Mouse (Mus musculus) forebrain, embryonic 12.5 days (tissue): ENCODE data around the gene Mertk. TPM values are rescaled to one million over a fixed set of nuclear protein-coding genes. Genes with fewer than 3 reads are reported as not detected.

Source experiments
- ATAC-seq: fragments of 200-750 bp; cut with Nextera tagmentation; 2 replicates; pipeline ENCODE4 v1.8.0; 2017; ENCODE audit warnings: moderate TSS enrichment; ENCODE audit not compliant: low FRiP score
- H3K27ac ChIP-seq: fragments of 300-500 bp; sonication (generic); 2 replicates; pipeline ENCODE4 v1.5.1; 2016; ENCODE audit warnings: mild to moderate bottlenecking
- H3K27me3 ChIP-seq: fragments of 300-500 bp; sonication (generic); 2 replicates; pipeline ENCODE4 v1.6.1; 2016; ENCODE audit warnings: mild to moderate bottlenecking
- H3K36me3 ChIP-seq: fragments of 300-500 bp; sonication (generic); replicated peaks from 2 replicates; pipeline ENCODE4 v1.6.1; 2016; ENCODE audit warnings: mild to moderate bottlenecking
- H3K4me1 ChIP-seq: fragments of 300-500 bp; sonication (generic); 2 replicates; pipeline ENCODE4 v1.6.1; 2016
- H3K4me2 ChIP-seq: fragments of 300-500 bp; sonication (generic); 2 replicates; pipeline ENCODE4 v1.6.1; 2016; ENCODE audit warnings: mild to moderate bottlenecking, moderate library complexity
- H3K4me3 ChIP-seq: fragments of 300-500 bp; sonication (generic); replicated peaks from 2 replicates; pipeline ENCODE4 v1.5.1; 2016; ENCODE audit warnings: mild to moderate bottlenecking
- H3K9ac ChIP-seq: fragments of 300-500 bp; sonication (generic); 2 replicates; pipeline ENCODE4 v1.6.1; 2016; ENCODE audit warnings: mild to moderate bottlenecking
- H3K9me3 ChIP-seq: fragments of 300-500 bp; sonication (generic); 2 replicates; pipeline ENCODE4 v1.6.1; 2016
- WGBS: fragments of 180-500 bp; shearing (Covaris S2); methylation state at CpG from one replicate; pipeline ENCODE4 v1.1.7; 2016; 5-methylcytosine and 5-hydroxymethylcytosine counted together
- polyA plus RNA-seq: library from polyadenylated mRNA; unstranded; fragments of >200 nt; fragmentation: Nextera tagmentation; extraction: Ambion mirVana; gene quantifications from 2 replicates; pipeline ENCODE4 v1.2.1, GENCODE M21; 2016

Mertk gene
- polyA plus RNA-seq, 1 experiment from 2014 or later, result 2.7 TPM

- Histone ChIP-seq H3K9ac (peak overlapping the region; percentile 64; the same call in 1 of the 2 replicates), H3K9me3 (no peaks in the 10 kb centered on the region), H3K4me2 (peak overlapping the region; percentile 95), H3K4me1 (peaks cover 20% of the 10 kb centered on the region), H3K27me3 (peaks cover 19% of the 10 kb centered on the region), H3K27ac (no peak overlapping the region), H3K36me3 (no peaks in the 10 kb centered on the region), H3K4me3 (peak overlapping the region; percentile 55)
- 0% methylated on average over 14 of the region's 14 CpGs for WGBS
- peak; percentile 91 for ATAC-seq
These were observed 540 bp upstream of the Mertk start for GRCm38 (mm10) chr2:128698140-128698692.

DNA sequence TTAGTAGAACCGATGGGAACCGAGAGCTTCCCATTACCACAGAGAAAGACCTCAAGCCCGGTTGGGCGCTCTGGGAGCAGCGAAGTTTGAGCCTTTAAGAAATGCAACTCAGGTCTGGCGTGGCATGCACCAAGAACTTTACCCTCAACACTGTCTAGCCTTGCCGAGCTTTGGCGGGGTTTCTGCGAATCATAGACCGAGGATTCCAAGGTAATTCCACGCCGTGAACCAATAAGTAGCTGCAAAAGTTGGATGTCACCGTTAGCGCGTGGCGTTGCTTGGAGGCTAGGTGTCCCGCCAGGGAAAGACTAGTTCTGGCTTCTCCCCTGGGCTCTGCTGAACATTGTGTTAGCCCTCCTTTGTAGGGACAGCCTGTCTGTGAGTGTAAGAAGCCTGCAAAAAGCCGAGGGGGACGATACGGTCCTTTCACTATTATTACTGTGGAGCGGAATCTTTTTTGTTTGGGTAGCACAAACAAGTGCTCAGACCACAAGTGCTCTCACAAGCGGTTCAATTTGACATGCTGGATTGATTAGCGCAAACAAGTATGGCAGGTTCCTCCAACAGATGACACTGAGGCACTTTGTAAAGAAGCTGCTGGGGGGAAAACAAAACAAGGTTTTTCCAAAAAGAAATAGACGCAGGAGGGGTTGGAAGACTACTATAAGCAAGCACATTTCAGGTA, 587 bp downstream of the Mertk start:
- ATAC-seq, result 0 out of 2 replicates have a peak, but pooled peaks have one; percentile 17
- Histone ChIP-seq H3K4me3 (peak overlapping the region; percentile 55), H3K4me2 (peak overlapping the region; percentile 95), H3K9me3 (no peaks in the 10 kb centered on the region), H3K36me3 (no peaks in the 10 kb centered on the region), H3K9ac (peak overlapping the region; percentile 64), H3K27me3 (peaks cover 19% of the 10 kb centered on the region), H3K4me1 (peaks cover 20% of the 10 kb centered on the region), H3K27ac (peak overlapping the region; percentile 50; the same call in 1 of the 2 replicates)
- WGBS, result under 1% methylated on average over 24 of the region's 24 CpGs

DNA sequence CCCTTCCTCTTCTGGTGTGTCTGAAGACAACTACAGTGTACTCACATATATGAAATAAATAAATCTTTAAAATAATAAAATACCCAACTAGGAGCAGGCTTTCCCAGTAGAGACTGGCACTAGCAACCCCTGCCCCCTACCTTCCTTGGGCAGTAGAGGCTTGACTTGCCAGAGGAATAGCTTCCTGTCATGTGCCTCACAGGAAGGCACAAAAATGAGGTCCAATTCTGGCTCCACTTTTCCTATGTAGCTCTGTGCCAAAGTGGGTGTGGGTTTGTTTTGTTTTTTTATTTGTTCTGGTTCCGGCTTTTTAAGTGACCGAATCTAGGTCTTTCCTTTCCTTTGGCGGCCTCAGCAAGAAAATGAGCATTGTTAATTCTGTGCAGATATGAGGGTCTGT, 5.7 kb downstream of the Mertk start:
- WGBS, result 98% methylated on average over 3 of the region's 3 CpGs
- Histone ChIP-seq H3K4me1 (peaks cover 8% of the 10 kb centered on the region; the same call in 1 of the 2 replicates), H3K4me3 (no peak overlapping the region), H3K4me2 (no peak overlapping the region), H3K27me3 (peaks cover 7% of the 10 kb centered on the region), H3K27ac (no peak overlapping the region), H3K9ac (no peak overlapping the region), H3K9me3 (no peaks in the 10 kb centered on the region), H3K36me3 (no peaks in the 10 kb centered on the region)
- ATAC-seq, result no peak

DNA sequence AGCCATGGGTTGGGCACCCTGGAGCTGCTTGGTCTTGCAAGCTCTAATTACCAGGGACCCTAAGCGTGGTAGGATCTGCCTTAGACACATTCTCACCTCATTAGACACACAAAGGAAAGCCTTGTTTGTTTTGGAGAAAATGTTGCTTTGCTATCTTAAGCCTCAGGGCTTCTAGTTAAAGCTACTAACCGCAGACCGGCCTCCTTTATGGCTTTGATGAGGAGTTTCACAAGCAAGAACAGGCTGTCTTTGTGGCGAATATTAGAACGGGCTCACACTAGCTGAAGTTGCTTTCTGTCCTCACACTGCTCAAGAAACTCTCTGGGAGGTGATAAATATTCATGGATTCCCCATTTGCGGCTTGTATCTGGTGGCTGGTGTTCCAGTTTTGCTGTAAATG, 10.5 kb downstream of the Mertk start:
- Histone ChIP-seq H3K9me3 (no peaks in the 10 kb centered on the region), H3K9ac (no peak overlapping the region), H3K27ac (no peak overlapping the region), H3K4me1 (peaks cover 14% of the 10 kb centered on the region), H3K4me3 (no peak overlapping the region), H3K4me2 (no peak overlapping the region), H3K36me3 (no peaks in the 10 kb centered on the region), H3K27me3 (no peaks in the 10 kb centered on the region)
- WGBS, result 19% methylated on average over 6 of the region's 6 CpGs
- ATAC-seq, result no peak

- ATAC-seq, result no peak
These were observed 11.9 kb downstream of the Mertk start for GRCm38 (mm10) chr2:128710609-128711008.

DNA sequence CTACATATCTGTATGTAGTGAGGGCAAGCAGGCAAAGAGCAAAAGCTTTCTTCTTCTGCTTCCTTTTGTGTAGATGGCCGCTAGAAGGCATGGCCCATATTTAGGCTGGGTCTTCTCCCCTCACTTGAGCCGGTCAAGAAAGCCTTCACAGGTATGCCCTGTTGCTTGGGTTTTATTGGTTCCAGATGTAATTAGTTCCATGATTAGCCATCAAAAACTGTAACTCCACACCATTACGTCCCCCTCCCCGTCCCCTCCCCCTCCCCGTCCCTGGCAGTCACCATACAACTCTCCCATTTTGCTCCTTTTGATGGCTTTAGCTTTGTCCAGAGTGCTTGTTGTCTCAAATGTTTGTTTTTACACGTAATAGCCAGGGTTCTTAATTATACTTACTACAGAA, 14.2 kb downstream of the Mertk start:
- no peaks in the 10 kb centered on the region for H3K36me3 ChIP-seq

More at GRCm38 (mm10) chr2:128710609-128711008, 11.9 kb downstream of the Mertk start:
- Histone ChIP-seq H3K36me3 (no peaks in the 10 kb centered on the region), H3K4me2 (no peak overlapping the region), H3K9ac (no peak overlapping the region), H3K4me3 (no peak overlapping the region), H3K9me3 (no peaks in the 10 kb centered on the region), H3K4me1 (peaks cover 20% of the 10 kb centered on the region), H3K27me3 (no peaks in the 10 kb centered on the region), H3K27ac (no peak overlapping the region)
- 85% methylated on average over 6 of the region's 6 CpGs for WGBS

DNA sequence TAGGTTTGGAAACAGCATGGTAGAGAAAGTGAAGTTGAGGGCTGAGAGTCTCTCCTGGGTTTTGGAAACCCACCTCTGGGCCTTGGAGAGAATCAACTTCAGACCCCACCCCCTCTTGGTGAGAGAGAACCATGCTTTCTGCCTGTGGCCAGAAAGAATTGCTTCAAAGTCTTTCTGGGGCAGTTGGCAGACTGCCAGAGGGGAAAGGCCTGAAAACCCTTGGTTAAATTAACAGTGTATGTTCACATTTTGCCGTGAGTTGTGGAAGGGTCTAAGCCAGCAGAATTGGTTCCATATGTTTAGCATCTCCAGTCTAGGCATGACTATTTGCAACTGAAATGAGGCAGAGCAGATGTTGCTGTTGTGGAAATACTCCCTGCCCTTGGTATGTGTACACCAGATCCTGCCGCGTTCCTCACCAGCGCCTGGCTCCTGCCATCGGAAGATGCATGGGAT, 14.8 kb downstream of the Mertk start:
- no peaks in the 10 kb centered on the region for H3K36me3 ChIP-seq
- ATAC-seq, result no peak
- H3K4me2 ChIP-seq, result no peak overlapping the region
- WGBS, result 60% methylated on average over 5 of the region's 5 CpGs
- peaks cover 20% of the 10 kb centered on the region for H3K4me1 ChIP-seq
- no peaks in the 10 kb centered on the region for H3K27me3 ChIP-seq
- H3K9me3 ChIP-seq, result no peaks in the 10 kb centered on the region
- H3K4me3 ChIP-seq, result no peak overlapping the region
- no peak overlapping the region for H3K9ac ChIP-seq
- H3K27ac ChIP-seq, result no peak overlapping the region

More for the DNA sequence above, 14.2 kb downstream of the Mertk start:
- Histone ChIP-seq H3K9ac (no peak overlapping the region), H3K27me3 (no peaks in the 10 kb centered on the region), H3K4me3 (no peak overlapping the region), H3K9me3 (no peaks in the 10 kb centered on the region), H3K27ac (no peak overlapping the region), H3K4me2 (no peak overlapping the region), H3K4me1 (peaks cover 20% of the 10 kb centered on the region)
- 77% methylated on average over 6 of the region's 6 CpGs for WGBS
- ATAC-seq, result no peak

DNA sequence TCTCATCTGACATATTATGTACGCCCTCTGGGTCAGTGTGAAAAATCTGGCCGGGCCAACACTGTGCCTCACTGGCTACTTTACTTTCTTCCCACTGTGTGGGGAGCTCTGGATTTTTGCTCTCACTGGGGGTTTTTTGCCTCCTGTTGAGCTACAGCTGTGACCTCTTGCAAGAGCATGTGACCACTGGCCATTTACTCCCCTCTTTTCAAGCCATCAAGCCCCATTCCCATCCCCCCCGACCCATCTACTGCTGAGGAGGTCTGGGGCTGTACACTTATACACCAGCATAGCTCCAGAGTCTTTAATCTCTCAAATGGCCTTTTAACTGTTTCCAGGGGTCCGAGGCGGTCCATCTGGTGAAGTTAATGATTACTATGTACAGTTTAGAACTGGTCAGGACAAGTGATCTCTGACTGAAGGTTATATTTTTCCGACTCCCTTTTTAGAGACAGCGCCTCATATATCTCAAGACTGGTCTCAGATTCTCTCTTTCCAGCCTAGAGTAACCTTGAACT, 16.0 kb downstream of the Mertk start:
- 65% methylated on average over 7 of the region's 7 CpGs for WGBS
- Histone ChIP-seq H3K9ac (no peak overlapping the region), H3K4me3 (no peak overlapping the region), H3K9me3 (no peaks in the 10 kb centered on the region), H3K4me2 (no peak overlapping the region), H3K36me3 (no peaks in the 10 kb centered on the region), H3K27me3 (no peaks in the 10 kb centered on the region), H3K27ac (no peak overlapping the region), H3K4me1 (peaks cover 14% of the 10 kb centered on the region)
- ATAC-seq, result no peak

DNA sequence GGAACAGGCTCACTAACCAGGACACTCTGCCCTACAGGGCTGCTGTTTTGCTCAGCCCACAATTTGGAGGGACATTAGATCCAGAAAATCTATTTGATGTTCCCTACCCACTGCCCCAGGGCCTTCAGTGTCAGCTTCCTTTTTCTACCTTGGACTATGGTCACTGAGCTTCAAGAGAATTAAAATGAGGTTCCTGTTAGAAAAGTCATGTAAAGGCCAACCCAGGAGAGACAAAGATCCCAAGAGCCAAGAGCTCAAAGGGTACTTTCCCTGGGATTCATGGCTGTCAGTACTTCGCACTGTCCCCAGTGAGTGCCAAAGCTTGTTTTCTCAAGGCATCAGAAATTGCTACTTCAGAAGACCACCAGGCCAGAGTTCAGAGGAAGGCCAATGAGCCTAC, 17.2 kb downstream of the Mertk start:
- H3K27me3 ChIP-seq, result no peaks in the 10 kb centered on the region
- no peaks in the 10 kb centered on the region for H3K9me3 ChIP-seq
- WGBS, result 97% methylated on average over 1 of the region's 1 CpGs
- no peaks in the 10 kb centered on the region for H3K36me3 ChIP-seq
- H3K4me3 ChIP-seq, result no peak overlapping the region
- peaks cover 14% of the 10 kb centered on the region for H3K4me1 ChIP-seq
- no peak overlapping the region for H3K27ac ChIP-seq
- H3K4me2 ChIP-seq, result no peak overlapping the region
- ATAC-seq, result no peak
- no peak overlapping the region for H3K9ac ChIP-seq

- no peak overlapping the region for H3K9ac ChIP-seq
- no peak overlapping the region for H3K27ac ChIP-seq
- no peak overlapping the region for H3K4me3 ChIP-seq
- no peaks in the 10 kb centered on the region for H3K9me3 ChIP-seq
- H3K27me3 ChIP-seq, result no peaks in the 10 kb centered on the region
- ATAC-seq, result no peak
- no peak overlapping the region for H3K4me2 ChIP-seq
- peaks cover 5% of the 10 kb centered on the region; the same call in 1 of the 2 replicates for H3K4me1 ChIP-seq
- H3K36me3 ChIP-seq, result no peaks in the 10 kb centered on the region
- WGBS, result 95% methylated on average over 2 of the region's 2 CpGs
These were observed 20.6 kb downstream of the Mertk start for GRCm38 (mm10) chr2:128719380-128719779.

GRCm38 (mm10) chr2:128722106-128722710, 23.5 kb downstream of the Mertk start:
- no peak for ATAC-seq
- 82% methylated on average over 5 of the region's 5 CpGs for WGBS
- H3K4me1 ChIP-seq, result no peaks in the 10 kb centered on the region
- H3K27me3 ChIP-seq, result no peaks in the 10 kb centered on the region
- no peaks in the 10 kb centered on the region for H3K9me3 ChIP-seq
- no peak overlapping the region for H3K27ac ChIP-seq
- H3K4me3 ChIP-seq, result no peak overlapping the region
- no peaks in the 10 kb centered on the region for H3K36me3 ChIP-seq
- H3K4me2 ChIP-seq, result no peak overlapping the region
- H3K9ac ChIP-seq, result no peak overlapping the region

- Histone ChIP-seq H3K9ac (no peak overlapping the region), H3K4me2 (no peak overlapping the region), H3K9me3 (no peaks in the 10 kb centered on the region), H3K4me3 (no peak overlapping the region), H3K27me3 (no peaks in the 10 kb centered on the region), H3K36me3 (no peaks in the 10 kb centered on the region), H3K27ac (no peak overlapping the region), H3K4me1 (no peaks in the 10 kb centered on the region)
- 83% methylated on average over 5 of the region's 5 CpGs for WGBS
- no peak for ATAC-seq
These were observed 27.3 kb downstream of the Mertk start for GRCm38 (mm10) chr2:128726067-128726466.
